Mouse (Mus musculus) right cerebral cortex, postnatal 4 days (tissue): Measurements from ENCODE around the gene Tmem9b.

Source experiments
- DNase-seq: peaks from one replicate; pipeline ENCODE4 v3.0.0-alpha.2; 2022

Tmem9b gene

DNA sequence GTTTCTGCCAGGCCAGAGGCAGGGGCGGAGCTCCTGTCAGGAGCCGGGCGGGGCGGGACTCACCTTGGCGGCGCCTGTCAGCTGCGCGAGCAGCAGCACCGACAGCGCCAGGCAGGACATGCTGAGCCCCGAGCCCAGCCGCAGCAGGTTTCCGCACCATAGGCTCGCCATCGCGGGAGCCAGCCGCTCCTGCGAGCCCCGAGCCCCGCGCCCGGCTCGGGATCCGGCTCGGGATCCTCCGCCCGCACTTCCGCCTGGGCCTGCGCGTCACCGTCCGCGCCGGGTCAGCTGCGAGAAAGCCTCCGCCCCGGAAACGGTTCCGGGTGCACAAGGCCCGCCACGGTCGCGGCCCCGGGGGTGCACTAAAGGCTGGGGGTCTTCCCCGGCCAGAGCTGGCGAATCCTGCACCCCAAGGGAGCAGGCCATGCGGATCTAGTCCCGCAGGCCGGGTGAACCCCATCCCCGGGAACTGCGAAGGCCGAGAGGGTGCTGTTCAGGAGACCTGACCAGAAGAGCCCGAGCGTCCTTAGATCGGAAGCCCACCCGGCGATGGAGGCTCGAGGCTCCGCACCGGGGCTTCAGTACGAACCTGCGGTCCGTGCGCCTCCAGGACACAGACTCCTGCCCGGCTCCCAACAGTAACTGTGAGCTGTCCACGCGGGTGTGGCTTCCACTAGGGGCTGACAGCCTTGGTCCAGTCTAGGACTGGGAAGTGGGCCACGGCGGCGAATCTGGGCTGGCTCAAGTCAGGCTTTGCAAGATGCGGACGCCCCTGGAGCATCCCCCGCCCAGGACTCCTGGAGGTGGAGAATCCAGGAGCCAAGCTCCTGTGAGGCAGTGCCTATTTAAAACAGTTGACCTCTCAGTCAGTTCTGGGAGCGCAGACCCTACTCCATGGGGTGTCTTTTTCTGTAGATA is at the start of gene Tmem9b:
Gene Tmem9b, minus strand, starts transcription at position 868 of the 918 bp plus-strand sequence.
- peak; percentile 81 for DNase-seq

DNA sequence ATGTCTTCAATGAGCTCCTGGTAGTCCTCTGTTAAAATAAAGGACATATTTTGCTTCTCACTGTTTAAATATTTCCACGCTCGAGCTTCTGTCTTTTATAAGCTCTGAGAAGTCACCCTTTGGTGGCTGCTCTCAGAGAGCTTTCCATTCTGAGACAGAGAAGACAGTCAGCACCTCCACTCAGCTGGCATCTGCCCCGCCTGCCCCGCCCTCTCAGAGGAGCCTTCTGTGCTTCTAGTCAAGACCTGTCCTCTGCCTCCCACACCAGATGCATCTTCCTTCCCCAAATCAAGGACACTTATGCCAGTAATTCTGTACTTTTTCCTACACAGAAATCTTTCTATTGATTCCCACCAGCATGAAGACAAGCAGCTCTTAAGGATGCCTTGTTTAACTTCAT is 48.0 kb upstream of the Tmem9b start:
- DNase-seq, result no peak

DNA sequence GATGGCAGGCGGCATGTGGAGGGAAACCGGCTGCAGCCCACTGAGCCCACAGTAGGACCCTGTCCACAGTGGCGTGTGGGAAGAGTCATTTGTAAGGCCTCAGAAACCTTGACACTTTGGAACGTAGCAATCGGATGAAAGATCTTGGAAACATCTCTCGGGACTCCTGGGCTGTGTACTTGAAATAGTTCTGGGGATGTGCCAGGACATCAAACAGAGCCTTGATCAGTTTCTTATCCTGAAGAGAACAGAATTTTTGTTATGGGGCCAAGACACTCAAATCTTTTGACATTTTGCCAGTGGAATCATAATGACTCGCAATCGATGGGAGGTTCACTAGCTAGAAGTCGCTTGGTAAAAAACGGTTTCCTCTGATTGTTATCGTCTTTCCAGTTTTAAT is 46.5 kb upstream of the Tmem9b start:
- DNase-seq, result no peak

DNA sequence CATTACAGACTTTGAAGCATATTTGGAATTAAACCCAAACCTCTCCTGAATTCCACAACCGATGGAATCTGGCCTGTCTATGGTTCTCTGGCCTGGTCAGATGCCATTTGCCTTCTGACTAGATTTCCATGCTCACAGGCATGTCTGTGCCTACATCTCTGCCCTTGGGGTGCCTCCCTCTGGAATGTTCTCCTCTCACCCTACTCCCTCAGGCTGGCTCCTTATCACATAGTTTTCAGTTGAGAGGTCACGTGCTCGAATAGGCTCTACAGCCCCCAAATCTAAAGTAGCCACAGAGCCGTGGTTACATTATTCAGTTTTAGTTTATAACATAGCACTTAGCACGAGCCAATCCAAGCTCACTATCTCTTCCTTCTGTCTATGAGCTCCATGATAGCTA is 42.9 kb upstream of the Tmem9b start:
- DNase-seq, result no peak

DNA sequence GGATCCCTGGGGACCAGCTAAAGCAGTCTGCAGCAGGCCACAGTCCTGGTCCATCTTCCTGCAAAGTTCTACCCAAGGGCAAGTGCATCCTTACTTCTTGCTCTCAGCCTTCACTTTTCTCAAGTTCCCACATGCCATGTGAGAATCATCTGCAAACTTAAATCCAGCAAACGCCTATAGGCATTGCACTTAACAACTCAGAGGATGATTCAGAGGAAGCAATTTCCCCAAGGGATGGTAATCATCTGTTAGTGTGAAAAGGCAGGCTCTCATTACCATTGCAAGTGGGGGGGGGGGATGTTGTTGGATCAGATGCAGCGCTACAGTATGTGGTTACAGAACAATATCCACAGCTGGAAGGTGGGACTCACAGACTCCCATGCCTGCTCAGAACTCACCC is 41.9 kb upstream of the Tmem9b start:
- DNase-seq, result no peak

DNA sequence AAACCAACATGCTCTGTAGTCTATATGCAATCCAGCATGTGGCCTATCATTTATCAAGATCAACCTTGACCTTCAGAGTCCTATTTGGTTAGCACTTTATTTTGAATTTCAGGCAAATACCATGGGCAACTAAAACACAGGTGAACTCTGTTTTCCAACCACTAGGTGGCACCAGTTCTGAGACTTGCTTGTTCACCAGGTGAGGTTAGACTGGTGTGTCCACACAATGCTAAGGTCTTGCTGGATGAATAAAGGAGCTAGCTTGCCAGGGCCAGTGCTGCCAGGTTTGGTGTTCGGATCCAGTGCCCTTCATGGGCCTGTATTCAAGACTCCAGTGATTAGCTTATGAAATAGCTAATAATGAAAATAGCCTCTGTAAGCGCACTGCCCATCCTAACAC is 40.1 kb upstream of the Tmem9b start:
- peak; percentile 14 for DNase-seq

DNA sequence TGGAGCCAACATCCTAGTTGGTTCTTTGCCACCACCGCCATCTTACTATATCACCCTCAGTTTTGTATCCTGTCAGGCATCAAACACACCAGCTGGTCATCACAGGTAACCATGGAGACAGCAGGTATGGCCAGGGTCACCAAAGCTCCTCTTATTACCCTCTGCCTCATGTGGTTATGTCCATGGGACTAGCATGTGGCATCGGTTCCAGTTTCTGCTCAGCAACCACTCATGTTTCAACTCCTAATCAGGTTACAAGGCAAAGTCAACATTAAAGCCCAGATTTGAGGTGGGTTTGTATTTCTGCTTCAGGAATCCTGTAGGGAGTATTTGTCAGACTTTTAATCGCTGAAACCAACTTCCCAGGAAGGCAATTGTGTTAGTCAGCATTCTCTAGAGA is 38.1 kb upstream of the Tmem9b start:
- DNase-seq, result no peak

DNA sequence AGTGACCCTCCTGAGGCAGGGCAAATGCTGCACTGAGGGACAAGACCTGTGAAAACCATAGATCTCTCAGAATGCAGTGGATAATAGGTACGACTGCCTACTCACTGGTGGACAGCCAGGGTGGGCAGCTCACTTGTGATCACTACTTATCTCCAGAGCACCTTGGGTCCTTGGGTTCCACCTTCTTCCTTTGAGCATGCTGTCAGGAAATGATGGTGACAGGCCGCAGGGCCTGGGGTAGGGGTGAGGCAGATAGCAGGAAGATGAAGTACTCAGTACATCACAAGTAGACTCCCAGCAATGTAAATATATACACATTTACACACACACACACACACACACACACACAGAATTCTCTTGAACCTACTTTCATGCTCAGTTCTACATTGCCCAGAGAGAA is 35.2 kb upstream of the Tmem9b start:
- no peak for DNase-seq

DNA sequence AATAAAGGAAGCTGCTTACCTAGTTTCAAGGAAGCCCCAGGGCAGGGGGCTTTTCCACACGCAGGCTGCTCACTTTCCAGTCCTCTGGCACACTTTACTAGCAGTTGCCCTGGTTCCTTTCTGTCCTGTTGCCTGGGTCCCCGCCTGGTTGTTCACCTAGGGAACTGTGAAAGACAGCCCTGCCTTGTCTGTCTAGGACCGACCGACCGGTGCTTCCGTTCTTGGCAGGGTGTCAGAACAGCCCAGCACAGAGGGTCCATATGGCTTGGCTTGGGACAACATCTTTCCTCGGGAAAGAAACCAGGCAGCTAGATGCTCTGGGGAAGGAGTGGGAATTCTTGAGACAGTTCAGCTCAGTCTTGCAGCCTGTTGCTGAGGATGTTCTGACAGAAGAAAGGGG is 30.6 kb upstream of the Tmem9b start:
- peak; percentile 25 for DNase-seq

DNA sequence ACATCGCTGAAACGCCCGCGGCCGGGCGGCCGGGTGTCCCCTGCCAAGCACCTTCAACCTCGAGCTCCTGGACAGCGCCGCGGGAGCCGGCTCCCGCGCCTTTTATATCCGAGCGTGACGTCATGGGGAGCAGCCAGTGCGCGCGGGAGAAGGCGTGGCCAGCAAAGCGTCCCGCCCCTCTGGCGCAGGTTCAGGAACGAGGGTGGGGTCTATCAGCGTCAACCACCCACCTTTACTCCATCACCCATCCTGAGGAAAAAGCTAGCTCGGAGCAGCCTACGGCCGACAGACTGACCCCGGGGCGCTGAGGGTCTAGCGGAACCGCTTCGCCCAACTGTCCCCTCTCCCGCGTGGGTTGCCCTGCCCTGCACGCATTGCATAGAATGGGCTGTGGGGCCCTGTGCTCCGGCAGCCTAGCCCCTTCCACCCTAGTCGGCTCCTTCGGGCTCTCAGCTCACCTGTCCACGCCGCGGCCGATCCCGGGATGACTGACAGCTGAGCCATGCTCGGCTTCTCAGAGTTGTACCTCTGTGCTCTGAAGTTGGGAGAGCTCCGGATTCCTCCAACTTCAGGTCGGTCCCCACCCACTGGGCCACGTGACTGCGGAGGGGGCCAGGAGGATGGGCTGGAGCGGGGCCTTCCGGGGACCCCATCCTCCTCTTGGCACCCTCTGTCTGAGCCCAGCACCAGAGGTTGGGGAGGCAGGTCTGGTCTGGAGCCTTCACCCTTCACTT is 29.0 kb upstream of the Tmem9b start, which contains the start of gene Nrip3:
Gene Nrip3, minus strand, starts transcription at position 556 of the 734 bp plus-strand sequence.
- peak; percentile 93 for DNase-seq

DNA sequence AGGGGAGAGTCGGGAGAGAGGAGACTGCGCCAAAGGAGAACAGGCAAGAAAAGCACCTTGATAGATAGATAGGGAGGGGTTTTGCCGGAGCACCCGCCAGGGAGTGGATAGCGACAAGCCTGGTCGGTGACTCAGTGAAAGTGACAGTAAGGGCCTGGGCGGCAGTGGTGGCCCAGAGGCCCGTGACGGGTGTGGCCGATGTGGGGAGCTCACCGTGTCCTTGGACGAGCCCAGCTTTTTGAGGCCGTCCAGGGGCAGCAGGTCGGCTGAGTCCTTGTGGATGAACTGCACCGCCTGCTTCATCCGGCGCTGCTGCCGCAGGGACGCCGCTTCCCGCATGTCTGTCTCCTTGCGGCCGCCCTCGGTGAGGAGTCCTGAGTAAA is 28.4 kb upstream of the Tmem9b start:
- DNase-seq, result no peak

DNA sequence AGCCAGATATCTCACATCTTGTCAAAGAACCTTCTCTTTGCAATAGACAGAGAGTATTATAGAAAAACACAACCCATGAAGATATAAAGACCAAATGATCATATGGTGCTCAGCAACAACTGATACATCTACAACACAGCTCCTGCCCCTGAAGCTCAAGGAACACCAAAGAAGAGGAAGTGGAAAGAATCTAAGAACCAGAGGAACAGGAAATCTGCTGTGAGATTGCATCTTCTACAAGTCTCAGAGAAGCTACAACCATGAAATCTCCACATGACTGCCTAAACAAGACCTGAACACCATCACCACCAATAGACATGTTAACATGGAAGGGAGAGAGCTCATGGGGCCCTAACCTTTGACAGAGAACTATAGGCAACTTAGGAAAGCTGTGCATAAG is 19.6 kb upstream of the Tmem9b start:
- no peak for DNase-seq

DNA sequence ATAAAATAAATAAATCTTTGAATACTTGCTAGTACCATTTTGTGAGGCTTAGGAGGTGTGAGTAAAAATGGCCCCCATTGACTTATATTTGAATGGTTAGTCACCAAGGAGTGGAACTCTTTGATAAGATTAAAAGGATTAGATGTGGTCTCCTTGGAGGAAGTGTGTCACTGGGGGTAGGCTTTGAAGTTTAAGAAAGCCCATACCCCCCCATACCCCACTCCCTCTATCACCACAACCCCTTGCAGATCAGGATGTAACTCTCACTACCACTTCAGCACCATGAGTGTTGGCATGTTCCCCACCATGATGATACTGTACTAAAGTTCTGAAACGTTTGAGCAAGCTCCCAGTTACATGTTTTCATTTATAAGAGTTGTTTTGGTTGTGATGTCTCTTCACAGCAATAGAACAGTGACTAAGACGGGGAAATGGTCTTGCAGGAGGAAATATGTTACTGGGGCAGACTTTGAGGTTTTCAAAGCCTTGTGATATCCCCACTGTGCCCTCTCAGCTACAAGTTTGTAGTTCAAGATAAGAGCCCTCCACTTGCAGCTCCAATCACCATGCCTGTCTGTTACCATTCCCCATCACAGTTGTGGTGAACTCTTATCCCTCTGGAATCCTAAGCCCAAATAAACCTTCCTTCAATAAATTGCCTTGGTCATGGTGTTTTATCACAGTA is 16.2 kb upstream of the Tmem9b start:
- no peak for DNase-seq

DNA sequence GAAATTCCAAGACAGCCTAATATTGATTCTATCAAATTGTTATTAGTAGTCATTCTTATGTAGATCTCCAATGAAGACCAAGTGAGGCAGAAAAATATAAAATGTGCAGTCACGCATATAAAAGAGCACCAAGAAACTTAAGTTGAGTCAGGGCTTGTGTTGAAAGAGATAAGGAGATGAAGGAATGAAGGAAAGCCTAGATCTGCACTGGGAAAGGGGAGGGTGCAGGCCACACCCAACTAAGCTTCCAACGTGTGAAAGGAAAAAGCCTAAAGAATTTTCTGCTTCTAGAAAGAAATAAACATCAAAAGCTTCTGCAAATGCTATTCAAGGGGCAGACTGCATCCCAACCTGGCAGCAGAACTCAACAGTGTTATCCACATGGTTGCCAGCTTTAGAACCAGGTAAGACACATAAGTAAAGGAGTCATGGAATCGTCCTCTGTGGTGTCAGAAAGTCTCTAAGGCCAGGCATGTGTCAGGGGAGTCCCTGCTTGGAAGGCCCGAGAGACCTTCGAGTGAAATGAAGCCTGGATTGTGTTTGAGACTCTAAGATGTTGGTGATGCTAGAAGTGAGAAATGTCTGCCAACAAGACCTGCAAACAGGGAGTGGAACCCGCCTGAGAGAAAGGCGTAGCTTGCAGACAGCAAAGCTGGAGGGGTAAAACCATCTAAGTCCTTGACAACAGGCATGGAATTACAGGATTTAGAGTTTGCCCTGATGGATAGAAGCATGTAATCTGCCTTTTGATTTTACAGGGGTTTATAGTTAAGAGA is 15.1 kb upstream of the Tmem9b start:
- DNase-seq, result no peak

DNA sequence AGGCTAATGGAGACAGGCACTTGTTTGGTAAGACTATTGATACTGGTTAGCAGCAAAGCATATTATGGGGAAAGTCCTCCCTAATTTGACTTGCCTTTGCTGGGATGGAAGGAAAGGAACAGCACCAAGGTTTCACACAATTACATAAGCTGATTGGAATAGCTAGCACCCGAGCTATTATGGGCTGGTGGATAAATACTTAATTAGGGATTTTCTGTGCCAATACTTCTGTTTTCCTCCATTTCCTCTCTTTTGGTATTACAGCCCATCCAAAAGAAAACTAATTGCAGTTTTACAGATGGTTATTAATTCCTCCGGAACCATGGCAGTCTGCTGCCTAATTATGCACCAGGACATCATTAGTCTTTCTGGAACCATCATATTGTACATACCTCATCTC is 11.3 kb upstream of the Tmem9b start:
- no peak for DNase-seq

DNA sequence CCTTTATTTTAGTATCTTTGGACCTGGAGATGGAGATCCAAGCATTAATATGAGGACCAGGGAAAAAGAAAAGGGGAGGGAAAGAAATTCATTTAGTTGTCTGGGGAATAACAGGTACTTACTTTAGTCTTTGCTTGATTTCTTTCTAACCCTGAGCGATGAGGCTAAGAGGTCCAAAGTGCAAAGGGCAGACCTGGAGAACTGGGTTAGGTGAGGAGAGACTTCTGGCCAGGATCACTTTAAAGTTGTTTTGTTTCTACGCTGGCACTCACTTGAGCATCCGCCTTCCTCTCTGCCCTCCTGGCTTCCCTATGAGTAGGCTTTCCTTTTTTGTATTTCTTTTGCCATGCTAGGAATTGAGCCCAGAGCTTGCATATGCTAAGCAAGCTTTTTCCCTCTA is 3.6 kb upstream of the Tmem9b start:
- no peak for DNase-seq

DNA sequence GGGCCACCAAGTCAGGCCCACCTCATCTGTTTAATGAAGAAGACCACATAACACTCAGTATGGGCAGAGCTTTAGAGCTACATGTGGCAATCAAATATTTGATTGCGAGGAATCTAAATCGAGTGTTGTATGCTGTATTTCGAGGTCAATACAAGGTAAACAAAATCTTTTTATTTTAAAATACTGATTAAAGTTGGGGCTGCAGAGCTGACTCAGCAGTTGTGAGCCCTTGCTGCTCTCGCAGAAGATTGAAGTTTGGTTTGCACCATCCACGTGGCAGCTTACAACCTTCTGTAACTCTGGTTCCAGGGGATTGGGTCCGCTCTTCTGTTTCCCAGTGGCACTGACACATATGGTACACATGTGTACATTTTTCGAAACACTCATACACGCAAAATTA is 1.4 kb upstream of the Tmem9b start:
- no peak for DNase-seq

DNA sequence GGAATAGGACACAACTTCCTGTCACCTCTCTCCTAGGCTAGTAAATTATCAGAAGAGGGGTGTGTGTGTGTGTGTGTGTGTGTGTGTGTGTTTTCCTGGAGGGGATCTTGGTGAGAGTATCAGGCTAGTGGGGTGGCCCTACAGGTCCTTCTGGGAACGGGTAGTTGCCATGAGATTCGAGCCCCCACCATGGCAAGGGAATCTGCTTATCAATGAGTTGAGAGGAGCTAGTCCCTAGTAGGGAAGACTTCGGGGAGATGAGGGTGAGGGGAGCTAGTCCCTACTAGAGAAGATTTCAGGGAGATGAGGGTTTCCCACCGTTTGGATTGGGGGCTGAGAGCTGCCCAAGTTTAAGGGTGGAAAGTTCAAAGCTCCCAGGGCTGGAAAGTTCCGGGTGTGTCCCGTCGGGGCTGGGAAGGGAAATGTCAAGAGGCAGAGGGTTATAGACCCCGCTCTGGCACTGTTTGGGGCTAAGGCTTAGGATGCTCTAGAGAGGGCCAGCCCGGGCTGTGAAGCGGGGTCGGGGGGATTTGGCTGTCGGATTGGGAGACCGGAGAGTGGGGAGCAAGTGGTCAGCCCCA is 1.2 kb downstream of the Tmem9b start:
- DNase-seq, result no peak

DNA sequence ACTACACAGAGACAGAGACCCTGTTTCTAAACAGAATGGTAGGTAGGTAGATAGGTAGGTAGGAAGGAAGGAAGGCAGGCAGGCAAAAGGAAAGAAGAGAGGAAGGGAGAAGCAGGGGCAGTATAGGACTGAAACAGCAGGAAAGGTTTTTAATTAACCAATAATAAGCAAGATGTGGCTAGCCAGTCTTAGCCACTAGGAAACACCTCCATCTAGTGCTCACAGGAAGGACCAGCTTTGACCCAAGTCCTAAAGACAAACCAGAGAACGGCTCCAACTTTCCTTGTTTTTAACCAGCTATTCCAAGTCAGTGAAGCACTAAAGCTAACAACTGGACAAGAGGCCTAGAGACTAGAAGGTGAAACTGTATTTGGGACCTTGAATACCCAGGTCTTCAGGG is 4.9 kb downstream of the Tmem9b start:
- DNase-seq, result no peak

DNA sequence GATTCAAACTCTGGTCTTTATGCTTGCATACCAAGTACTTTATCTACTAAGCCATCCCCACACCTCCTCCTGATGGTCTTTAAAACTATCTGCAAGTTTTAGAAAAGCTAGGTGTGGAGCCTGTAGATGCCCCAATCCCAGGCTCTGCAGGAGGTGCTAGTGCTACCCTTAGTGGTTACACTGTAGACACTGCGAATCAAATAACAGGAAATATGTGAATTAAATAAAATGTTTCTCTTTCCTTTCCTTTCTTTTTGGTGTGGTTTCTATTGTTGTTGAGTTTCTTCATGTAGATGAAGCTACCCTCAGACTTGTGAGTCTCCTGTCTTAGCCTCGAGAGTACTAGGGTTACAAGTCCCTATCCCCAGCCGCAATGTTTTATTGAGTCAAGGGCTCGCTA is 11.0 kb downstream of the Tmem9b start:
- no peak for DNase-seq

DNA sequence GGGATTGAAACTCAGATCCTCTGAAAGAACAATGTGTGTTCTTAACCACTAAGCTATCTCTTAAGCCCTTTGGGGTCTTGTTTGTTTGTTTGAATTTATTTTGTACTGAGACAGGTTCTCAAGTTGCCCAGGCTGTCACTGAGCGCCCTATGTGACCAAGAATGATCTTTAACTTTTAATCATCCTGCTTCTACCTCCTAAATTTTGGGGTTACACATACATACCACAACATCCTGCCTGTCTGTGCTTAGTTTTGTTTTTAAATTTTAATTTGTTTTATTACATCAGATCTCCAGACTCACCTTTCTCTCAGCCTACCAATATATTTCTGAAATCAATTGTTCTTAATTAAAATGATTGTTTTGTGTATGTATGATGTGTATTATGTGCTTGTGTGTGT is 11.6 kb downstream of the Tmem9b start:
- DNase-seq, result no peak

DNA sequence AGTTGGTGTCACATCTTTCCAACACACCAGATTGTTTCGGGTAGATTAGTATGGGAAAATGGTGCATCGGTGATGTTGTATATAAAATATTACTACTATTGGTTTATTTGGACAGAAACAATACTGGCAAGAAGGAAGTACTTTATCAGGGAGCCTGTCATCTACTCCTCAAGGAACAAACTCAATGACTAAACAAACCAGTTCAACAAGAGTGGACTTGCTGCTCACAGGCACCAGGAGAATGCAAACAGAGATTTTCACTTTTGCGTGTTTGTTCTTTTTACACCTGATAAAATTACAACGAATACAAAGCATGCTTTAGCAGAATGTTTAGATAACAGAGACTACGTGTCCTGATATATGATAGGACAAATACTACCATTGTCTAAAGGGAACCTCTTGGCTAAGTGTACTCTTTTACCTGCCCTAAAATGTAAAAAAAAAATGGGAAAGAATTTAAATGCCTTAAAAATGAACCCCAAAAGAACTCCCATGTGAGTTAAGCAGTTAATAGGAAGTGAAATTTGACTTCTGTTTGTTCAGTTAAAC is 12.8 kb downstream of the Tmem9b start:
- no peak for DNase-seq
